Mouse (Mus musculus) left cerebral cortex, postnatal 4 days (tissue): Measurements from ENCODE around the gene Ap3b1. TPM values are rescaled to one million over a fixed set of nuclear protein-coding genes. Genes with fewer than 3 reads are reported as not detected.
A peak's percentile ranks its signal among the peaks of the same experiment; 100 is the strongest.

Source experiments
- DNase-seq: peaks from one replicate; pipeline ENCODE4 v3.0.0-alpha.2; 2022
- intact Hi-C: fragments of 180-260 bp; cut with DNase I; formaldehyde crosslinking; loops from one replicate; pipeline ENCODE4 v1.15.1; 2025
- total RNA-seq, 2 experiments: library from RNA; stranded (reverse); gene quantifications; 2 replicates each; pipeline ENCODE4 v1.2.3; 2021

Gene Ap3b1
- total RNA-seq, 2 experiments from 2014 or later: 40.5 to 41.1 TPM

DNA sequence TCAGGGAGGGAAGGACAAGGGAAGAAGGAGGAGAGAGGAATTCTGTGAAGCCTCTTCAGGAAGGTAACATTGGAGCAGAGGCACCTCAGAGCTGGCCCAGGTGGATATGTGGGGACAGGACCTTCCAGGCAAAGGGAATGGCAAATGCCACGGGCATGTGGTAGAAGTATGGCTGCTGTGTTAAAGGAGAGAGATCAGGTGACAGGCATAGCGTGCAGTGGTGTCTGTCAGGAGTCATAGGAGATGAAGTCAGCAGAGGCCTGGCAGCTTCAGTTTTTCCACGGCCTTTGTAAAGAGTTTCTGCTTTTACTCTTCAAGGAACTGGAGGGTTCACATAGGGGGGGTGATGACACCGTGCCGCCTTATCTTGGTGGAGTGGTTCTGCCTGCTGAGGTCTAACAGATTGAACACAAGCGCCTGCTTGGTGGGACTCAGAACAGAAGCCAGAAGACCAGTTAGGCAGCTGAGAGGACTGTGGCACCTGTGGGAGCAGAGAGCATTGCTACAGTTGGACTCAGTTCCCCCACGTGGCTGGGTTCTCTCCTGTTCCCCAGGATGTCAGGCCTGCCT is 166.0 kb downstream of the Ap3b1 start:
- intact Hi-C loops: no loop called here
- DNase-seq: no peak

DNA sequence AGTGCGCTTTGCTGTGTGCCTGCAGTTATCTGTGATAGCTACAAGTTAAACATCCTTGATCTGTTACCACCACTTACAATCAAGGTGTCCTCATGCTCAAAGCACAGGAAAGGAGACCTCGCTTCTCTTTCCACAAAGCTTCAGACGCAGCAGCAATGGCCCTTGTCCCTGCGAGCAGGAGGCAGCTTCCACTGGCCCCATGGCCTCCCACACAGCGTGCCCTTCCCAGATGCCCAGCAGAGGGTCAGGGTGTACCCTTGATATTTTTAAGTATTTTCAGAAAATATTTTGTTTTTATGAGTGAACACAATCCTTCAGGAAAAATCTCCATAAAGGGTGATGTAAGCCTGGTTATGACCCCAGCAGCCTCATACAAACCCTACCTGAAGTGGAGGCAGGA is 170.4 kb downstream of the Ap3b1 start:
- intact Hi-C loops: no loop called here
- DNase-seq: no peak

GRCm38 (mm10) chr13:94533516-94533915 is 174.8 kb downstream of the Ap3b1 start:
- DNase-seq: no peak
- intact Hi-C loops: no loop called here

- intact Hi-C loops: no loop called here
- no peak for DNase-seq
Measured at GRCm38 (mm10) chr13:94537336-94537735, 178.6 kb downstream of the Ap3b1 start.

DNA sequence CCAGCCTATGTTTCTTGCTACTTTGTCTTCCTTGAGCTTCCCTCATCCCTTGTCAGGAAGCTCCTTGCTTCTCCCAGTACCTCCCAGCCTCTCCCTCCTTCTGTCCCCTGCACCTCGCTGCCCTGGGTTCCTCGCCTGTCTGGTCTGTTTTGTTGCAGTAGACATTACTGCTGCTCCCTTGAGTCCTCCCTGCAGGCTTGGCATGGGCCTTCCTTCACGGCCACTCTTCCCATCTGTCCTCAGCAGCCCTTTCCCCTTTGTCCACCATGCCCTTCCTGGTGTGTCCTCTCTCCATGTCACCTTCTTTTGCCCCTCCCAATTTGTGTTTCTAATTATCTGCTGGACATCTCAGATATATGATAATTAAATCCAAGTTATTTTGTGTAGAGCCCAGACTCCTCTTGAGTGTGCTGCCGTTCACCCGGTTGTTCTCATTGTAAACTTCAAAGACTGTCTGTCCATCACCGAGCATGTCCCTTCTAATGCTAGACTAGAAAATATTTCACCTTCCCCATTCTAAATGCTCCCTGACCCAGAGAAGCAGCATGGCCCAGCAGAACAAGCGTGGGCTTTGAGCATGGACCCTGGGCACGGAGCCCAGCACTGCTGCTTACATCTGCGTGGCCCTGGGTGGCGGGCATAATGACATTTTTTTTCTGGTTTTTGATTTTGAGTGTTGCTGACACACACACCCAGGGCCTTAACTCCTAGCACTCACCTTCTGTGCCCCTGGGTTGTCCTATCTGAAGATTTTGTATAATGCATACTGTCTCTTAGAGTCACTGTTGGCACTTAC is 181.3 kb downstream of the Ap3b1 start:
- intact Hi-C loops: no loop called here

DNA sequence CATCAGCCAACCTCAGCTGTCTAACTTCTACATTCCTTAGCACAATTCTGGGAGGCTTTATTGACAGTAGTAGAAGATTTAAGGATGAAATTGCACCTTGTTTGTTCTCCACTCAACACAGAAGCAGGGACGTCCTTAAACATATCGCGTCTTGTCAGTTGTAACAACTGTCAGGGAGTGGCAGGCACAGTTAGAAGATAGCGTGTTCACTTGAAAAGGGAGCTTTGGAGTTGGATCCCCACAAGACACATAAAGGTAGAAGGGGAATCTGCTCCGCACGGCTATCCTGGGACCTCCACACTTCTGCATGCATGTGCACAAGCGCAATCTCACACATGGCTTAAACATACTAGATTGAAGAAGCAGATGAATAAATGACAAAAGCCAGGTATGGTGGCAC is 183.3 kb downstream of the Ap3b1 start:
- DNase-seq: no peak
- intact Hi-C loops: no loop called here

More for the DNA sequence above, 181.3 kb downstream of the Ap3b1 start:
- DNase-seq: peak; percentile 63

- no peak for DNase-seq
- intact Hi-C loops: no loop called here
Measured at GRCm38 (mm10) chr13:94544211-94544610, 185.5 kb downstream of the Ap3b1 start.

DNA sequence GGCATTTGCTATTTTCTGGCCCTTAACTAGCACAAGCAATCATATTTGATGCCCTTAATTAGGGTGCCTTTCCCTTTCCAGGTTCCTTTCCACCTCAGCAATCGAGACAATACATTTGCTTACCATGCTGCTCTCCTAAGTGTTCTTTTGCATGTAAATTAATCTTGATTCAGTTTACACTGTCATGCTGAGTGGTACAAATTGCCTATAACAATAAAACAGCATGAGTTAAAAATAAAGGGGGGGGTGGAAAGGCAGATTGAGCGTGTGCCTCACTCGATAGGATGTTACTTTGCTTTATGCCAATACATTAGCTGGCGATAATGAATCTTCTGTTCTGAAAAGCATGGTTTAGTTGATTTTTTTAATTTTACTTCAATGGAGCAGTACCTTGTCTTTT is 187.0 kb downstream of the Ap3b1 start:
- no peak for DNase-seq
- intact Hi-C loops: no loop called here

GRCm38 (mm10) chr13:94546246-94546645 is 187.5 kb downstream of the Ap3b1 start:
- intact Hi-C loops: no loop called here
- no peak for DNase-seq

DNA sequence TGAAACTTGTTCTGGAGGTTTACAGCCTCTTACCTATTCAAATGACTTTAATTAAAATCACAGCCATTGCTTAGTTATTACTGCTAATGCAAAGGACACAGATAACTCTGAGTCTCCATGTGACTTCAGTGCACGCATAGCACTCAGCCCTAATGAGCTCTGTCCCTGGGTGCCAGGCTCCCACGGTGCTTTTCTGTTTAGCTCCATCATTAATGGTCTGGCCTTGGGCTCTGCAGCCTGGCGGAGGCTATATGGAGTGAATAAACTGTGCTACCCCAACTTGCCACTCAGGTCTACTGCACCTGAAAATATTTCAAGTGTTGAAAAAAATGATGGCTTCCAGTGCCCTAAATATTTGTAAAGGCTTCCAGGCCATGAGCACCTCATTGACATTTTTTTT is 190.8 kb downstream of the Ap3b1 start:
- intact Hi-C loops: no loop called here
- DNase-seq: no peak

GRCm38 (mm10) chr13:94550037-94550436 is 191.3 kb downstream of the Ap3b1 start:
- DNase-seq: no peak
- intact Hi-C loops: no loop called here

- intact Hi-C loops: no loop called here
Measured at GRCm38 (mm10) chr13:94560011-94560410, 201.3 kb downstream of the Ap3b1 start.

GRCm38 (mm10) chr13:94560878-94561277 is 202.1 kb downstream of the Ap3b1 start:
- intact Hi-C loops: no loop called here
- DNase-seq: no peak

More at GRCm38 (mm10) chr13:94560011-94560410, 201.3 kb downstream of the Ap3b1 start:
- peak; percentile 81 for DNase-seq

- intact Hi-C loops: no loop called here
- no peak for DNase-seq
Measured at GRCm38 (mm10) chr13:94562652-94563339, 204.0 kb downstream of the Ap3b1 start.

GRCm38 (mm10) chr13:94563836-94564235 is 205.1 kb downstream of the Ap3b1 start:
- no peak for DNase-seq
- intact Hi-C loops: no loop called here

DNA sequence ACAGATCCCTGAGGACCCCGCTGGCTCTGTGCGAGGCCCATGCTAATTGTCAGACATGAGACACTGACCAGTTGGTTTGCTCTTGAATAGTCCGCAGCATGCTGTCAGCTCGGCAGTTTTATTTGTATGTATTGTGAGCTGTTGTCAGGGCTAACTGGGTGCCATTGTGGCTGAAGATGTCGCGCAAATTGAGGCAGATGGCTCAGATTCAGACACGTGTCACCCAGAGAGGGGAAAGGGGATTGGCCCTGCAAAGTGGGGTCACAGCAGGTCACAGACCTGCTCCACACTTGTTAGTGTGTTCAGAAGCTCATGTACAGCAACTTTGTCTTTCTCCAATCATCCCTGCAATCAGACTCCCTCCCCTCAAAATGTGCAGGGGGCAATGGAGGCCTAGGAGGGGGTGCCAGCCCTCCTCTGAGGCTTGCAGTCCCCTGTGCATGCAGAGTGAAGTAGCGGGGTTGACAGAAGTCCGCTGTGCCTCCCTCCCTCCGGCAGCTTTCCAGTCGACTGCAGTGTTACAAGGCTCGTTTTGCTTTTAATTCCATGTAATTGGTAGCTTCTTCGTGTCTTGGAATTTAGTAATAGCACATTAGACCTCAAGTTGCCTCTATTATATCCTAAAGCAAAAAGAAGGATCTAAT is 205.7 kb downstream of the Ap3b1 start:
- intact Hi-C loops: no loop called here
- DNase-seq: peak; percentile 12

DNA sequence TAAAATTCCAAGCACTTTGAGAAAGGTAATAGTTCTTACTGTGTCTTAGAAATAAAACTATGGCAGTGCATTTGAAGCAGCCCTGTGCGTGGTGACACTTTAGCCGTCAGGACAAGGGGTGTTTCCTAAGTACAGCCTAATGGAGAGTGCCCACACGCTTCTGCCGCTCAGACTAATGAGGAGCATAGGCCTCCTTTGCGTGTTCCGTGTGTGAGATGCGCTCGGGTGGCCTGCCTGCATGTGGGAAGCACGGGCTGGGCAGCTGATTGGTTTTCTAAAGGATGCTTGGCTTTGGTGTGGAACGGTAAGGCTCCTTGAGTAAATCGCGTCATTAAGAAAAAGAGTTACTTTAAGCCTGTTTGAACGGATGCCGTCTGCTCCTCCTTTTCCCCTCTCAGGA is 206.4 kb downstream of the Ap3b1 start:
- intact Hi-C loops: no loop called here

GRCm38 (mm10) chr13:94565616-94566015 is 206.9 kb downstream of the Ap3b1 start:
- DNase-seq: no peak
- intact Hi-C loops: no loop called here

More for the DNA sequence above, 206.4 kb downstream of the Ap3b1 start:
- no peak for DNase-seq

DNA sequence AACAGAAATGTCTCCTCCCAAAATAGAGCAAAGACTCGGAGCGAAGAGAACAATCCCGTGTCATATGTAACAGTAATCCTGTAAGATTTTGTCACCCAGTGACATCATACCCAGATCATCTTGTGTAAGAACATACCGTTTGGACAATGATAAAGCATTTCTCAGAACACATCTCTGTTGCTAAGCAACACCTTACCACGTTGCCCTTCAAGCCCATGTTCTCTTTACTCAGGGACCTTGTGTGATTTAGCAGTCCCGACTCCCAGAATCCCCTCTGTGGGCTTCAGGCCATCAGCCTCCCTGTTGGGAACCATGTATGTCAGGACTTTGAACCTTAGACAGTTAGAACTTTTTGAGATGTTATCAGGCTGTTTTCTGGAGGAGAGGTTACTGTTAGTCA is 209.0 kb downstream of the Ap3b1 start:
- intact Hi-C loops: no loop called here
- DNase-seq: no peak

DNA sequence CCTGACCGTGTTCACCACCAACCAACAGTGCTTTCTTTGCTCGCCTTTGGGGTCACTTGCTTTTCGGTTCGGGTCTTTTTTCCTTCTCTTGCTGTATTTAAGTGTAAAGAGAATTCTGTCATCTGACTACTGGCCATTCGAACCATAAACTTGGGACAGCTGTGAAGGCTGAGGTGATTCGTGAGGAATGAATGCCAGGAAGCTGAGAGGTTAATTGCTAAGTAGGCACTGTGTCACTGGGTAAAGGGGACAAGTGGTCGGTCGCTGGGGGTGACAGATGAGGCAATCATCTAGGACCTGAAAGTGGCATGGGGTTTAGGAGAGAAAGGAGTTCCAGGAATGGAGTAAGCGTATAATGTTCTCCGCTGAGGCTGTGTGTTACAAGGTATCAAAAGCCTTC is 212.2 kb downstream of the Ap3b1 start:
- intact Hi-C loops: no loop called here
- DNase-seq: no peak

- no peak for DNase-seq
Measured at GRCm38 (mm10) chr13:94573356-94573755, 214.6 kb downstream of the Ap3b1 start.

More at GRCm38 (mm10) chr13:94573356-94573755, 214.6 kb downstream of the Ap3b1 start:
- intact Hi-C loops: no loop called here
